Mouse (Mus musculus) liver, adult 10 weeks (tissue): ENCODE data around the gene Myo18a. TPM values are rescaled to one million over a fixed set of nuclear protein-coding genes. Genes with fewer than 3 reads are reported as not detected.

ENCODE experiments used
- polyA plus RNA-seq: library from polyadenylated mRNA; stranded (reverse); fragments of 350-450 nt; fragmentation: Illumina TruSeq; extraction: RNeasy Lipid Tissue Mini Kit (QIAGEN cat#74804); gene quantifications from one replicate; pipeline ENCODE4 v1.2.3, GENCODE M21; 2014; ENCODE audit warnings: low read depth, low replicate concordance

The Myo18a gene
- 8.7 TPM for polyA plus RNA-seq

GRCm38 (mm10) chr11:77762783-77763672 is at the start of gene Myo18a:
Gene Myo18a (plus strand): TSS chr11:77763246.

GRCm38 (mm10) chr11:77725183-77725582 is 37.9 kb upstream of the Myo18a start, which contains the start of gene Cryba1:
Gene Cryba1 (minus strand): TSS chr11:77725283.

DNA sequence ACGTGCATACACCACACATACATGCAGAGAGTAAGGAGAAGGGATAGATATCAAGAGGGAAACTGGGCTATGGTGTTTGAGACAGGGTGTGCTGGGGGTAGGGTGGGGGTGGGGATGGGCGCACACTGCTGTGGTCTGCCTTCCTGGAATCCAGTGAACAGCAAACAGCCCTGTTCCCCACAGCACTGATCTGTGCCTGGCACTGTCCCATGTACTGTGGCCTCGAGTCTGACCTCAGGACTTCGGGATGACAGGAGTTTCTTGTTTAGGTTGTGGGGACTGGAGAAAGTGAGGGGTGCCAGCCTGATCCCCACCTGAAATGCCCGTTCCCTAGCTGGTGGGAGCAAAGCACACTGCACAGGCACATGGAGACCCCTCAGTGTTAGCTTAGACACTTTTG is 24.7 kb downstream of the Myo18a start, which contains the start of gene Gm10277:
TSS of gene Gm10277 (minus strand) at position 41 of the 400 bp plus-strand sequence.

DNA sequence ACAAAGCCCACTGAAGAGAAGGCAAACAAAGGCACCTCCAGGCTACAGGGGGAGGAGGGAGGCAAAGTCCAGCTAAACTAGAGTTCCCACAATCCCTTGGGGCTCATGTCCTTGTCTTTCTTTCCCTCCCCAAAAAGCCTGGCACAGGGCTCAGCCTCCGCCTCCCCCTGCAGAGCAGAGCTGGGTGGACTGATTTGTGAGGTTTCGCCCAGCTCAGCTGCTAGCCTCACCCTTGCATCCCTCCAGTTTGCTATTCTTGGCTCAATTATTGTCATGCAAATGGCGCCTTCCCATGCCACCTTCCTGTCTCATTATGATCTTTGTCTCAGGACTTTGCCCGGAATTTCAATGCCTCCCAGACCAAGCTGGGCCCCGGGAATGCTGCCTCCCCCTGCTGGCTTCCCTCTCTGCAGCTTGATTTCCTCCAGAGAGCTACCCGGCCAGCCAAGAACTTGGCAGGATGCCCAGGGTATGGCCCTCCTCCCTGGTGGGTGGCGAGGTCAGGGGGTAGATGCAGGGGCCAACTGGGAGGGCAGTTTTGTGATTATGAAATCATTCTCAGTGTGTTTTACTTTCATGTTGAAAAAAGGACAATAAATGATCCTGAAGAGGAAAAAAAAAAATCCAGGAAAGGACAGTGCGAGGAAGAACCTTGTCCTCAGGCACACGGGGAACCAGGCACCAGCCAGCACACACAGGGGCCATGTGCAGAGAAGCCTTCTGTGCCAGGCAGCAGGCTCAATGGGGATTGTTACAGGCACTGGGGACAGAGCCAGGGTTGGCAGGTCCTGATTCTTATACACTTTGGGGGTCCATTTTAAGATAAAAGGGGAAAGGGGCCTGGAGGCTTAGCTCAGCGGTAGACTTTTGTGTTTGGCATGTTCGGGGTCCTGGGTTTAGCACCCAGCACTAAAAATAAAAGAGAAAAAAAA is 131.0 kb downstream of the Myo18a start, which contains the start of gene Pipox:
TSS of gene Pipox (minus strand) at position 310 of the 932 bp plus-strand sequence.

Other genes with a start within 250 kb of the Myo18a start
- 6.8 TPM for gene Abhd15, start 248.1 kb upstream of the Myo18a start, polyA plus RNA-seq
- not detected for gene Trp53i13, start 247.3 kb upstream of the Myo18a start, polyA plus RNA-seq
- gene Gm10392, start 244.0 kb upstream of the Myo18a start, polyA plus RNA-seq = not detected
- gene Taok1, start 155.4 kb upstream of the Myo18a start, polyA plus RNA-seq = 24.4 TPM
- 35.6 TPM for gene Nufip2, start 77.1 kb upstream of the Myo18a start, polyA plus RNA-seq
- not detected for gene Cryba1, start 38.0 kb upstream of the Myo18a start, polyA plus RNA-seq
- not detected for gene Gm10277, start 24.5 kb downstream of the Myo18a start, polyA plus RNA-seq
- 254 TPM for gene Pipox, start 130.8 kb downstream of the Myo18a start, polyA plus RNA-seq
- gene Sez6, start 167.6 kb downstream of the Myo18a start, polyA plus RNA-seq = not detected
- 7.1 TPM for gene Phf12, start 219.5 kb downstream of the Myo18a start, polyA plus RNA-seq